Mouse (Mus musculus): ENCODE data around the gene Dclre1a.

GRCm38 (mm10) chr19:56577801-56578200 is 29.8 kb upstream of the Dclre1a start:
- TF ChIP-seq CTCF (conservative IDR thresholded peaks at IDR 0.05; ENCODE audit: insufficient read depth, insufficient read length, low read depth, low read length) (no peak), POLR2A (IDR thresholded peaks at IDR 0.05; ENCODE audit: low read depth, low read length) (no peak)
